Mouse (Mus musculus): Measurements from ENCODE around the gene Rab28. TPM values are rescaled to one million over a fixed set of nuclear protein-coding genes. Genes with fewer than 3 reads are reported as not detected.

Rab28 gene
- polyA plus RNA-seq, 1 experiment, result 36.5 TPM

- TF ChIP-seq POLR2A (IDR thresholded peaks at IDR 0.05; ENCODE audit: borderline replicate concordance, extremely low read depth, low read depth, low read length) (no peak), CTCF (IDR thresholded peaks at IDR 0.05; ENCODE audit: insufficient read depth, low read length) (no peak)
- WGBS, result 32% methylated on average over 2 of the region's 2 CpGs
- no peaks in the 10 kb centered on the region for H3K4me1 ChIP-seq (ENCODE audit: control insufficient read depth, insufficient read depth, low read length)
- no peak for DNase-seq
- no peak overlapping the region for H3K4me3 ChIP-seq (replicated peaks; ENCODE audit: extremely low read depth, low read depth, low read length)
Measured at GRCm38 (mm10) chr5:41578051-41578450, 129.9 kb downstream of the Rab28 start.

Other genes starting within 250 kb of the Rab28 start
- not detected in 2 replicates for gene Nkx3-2, start 56.3 kb upstream of the Rab28 start, polyA plus RNA-seq (2012; rRNA removed)
- gene Bod1l, start 136.2 kb upstream of the Rab28 start, polyA plus RNA-seq (2012; rRNA removed), result 3.7 and 4.8 TPM in 2 replicates

Measured in lung, adult 2 months (tissue).